In the genomic region with DNA sequence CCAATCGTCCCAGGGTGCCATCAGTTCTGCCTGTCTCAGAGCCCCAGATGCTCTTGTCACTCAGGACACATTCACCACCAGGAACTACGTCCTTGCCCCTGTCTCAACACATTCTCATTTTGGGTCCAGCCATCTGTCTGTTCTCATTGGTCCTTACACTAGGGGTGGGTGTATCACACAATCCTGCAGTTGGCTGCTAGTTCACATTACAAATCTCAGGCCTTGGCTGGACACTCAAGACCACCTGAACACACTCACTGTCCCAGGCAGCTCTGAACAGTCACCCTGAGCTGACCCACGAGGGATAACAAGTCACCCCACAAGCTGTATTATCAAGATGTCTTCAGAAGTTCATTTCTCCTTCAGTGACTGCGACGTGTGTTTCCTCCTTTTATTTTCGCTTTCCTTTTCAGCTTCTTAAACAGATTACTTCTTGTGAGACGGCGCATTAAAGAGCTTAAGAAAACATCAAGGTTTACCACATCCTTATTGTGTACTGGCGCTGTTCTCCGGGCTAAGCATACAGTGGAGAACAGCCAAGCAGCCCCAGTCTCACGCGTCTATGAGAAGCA, we compare ENCODE assay signal across 11 mouse cellular contexts. TPM values are rescaled to one million over a fixed set of nuclear protein-coding genes. Genes with fewer than 3 reads are reported as not detected.
DNase-seq lines count a peak whose midpoint lies in the region; ATAC-seq and TF ChIP-seq lines count a peak whose summit lies in the region.
"Had no signal": no experiment of that assay in that cellular context is flagged by ENCODE, and none has a peak within 500 bp of the region (broad histone marks: within the 10 kb centered on the region; RNA-seq: fewer than 3 reads in every experiment).

No protein-coding gene starts in this region.

- peak overlapping the region; percentile 4; the same call in 1 of the 2 replicates for H3K4me2 ChIP-seq in intestine, embryonic 16.5 days (ENCODE audit: low read depth, low read length)
- peak overlapping the region; percentile 62 for H3K4me2 ChIP-seq in myocyte (ENCODE audit: low read depth)
- H3K4me2 ChIP-seq: midbrain, embryonic 12.5 days had no signal

- TF ChIP-seq POLR2A in myocyte (IDR thresholded peaks at IDR 0.05; ENCODE audit: insufficient read length, low read depth), result no peak

- no peak overlapping the region for H3K9ac ChIP-seq in intestine, embryonic 16.5 days (ENCODE audit: low read depth, low read length)
- H3K9ac ChIP-seq: midbrain, embryonic 12.5 days had no signal

- H3K36me3 ChIP-seq in intestine, embryonic 16.5 days (ENCODE audit: control insufficient read depth, insufficient read depth, low read length), result no peaks in the 10 kb centered on the region
- H3K36me3 ChIP-seq in myocyte (ENCODE audit: control insufficient read depth, insufficient read depth), result no peaks in the 10 kb centered on the region
- H3K36me3 ChIP-seq: midbrain, embryonic 12.5 days had no signal

- intact Hi-C loops in gastrocnemius, postnatal 14 days (cut with DNase I; ENCODE audit: low total_unique reads), result no loop called here

- peak; percentile 44 for ATAC-seq in intestine, embryonic 16.5 days

- no peaks in the 10 kb centered on the region for H3K9me3 ChIP-seq in intestine, embryonic 16.5 days (ENCODE audit: control insufficient read depth, low read length)
- H3K9me3 ChIP-seq: midbrain, embryonic 12.5 days had no signal

- no peak overlapping the region for H3K27ac ChIP-seq in intestine, embryonic 16.5 days (ENCODE audit: low read length)
- H3K27ac ChIP-seq: midbrain, embryonic 12.5 days had no signal

- 40% methylated on average over 12 of the region's 12 CpGs for WGBS in intestine, embryonic 16.5 days

- no peaks in the 10 kb centered on the region for H3K79me2 ChIP-seq in myocyte (ENCODE audit: control insufficient read depth, insufficient read depth)

- no peaks in the 10 kb centered on the region for H3K4me1 ChIP-seq in intestine, embryonic 16.5 days (ENCODE audit: control insufficient read depth, insufficient read depth, low read length)
- H3K4me1 ChIP-seq: midbrain, embryonic 12.5 days had no signal

- peak; percentile 50 to 63 for DNase-seq in lung, adult 18-20 months
- no peak for DNase-seq in lung, postnatal 14 days
- no peak for DNase-seq in right cerebral cortex, postnatal 36 days (ENCODE audit: low spot score in 2 of 2)
- DNase-seq in layer of hippocampus, postnatal 36 days, result no peak
- DNase-seq in gastrocnemius, postnatal 14 days, result no peak
- DNase-seq in cerebellum, adult 11-12 months, result no peak
- DNase-seq: embryo, embryonic 11 days had no signal

- no peak overlapping the region for H3ac ChIP-seq in myocyte (ENCODE audit: control insufficient read depth, insufficient read length)

- no peak overlapping the region for H3K4me3 ChIP-seq in intestine, embryonic 16.5 days (ENCODE audit: low read length)
- H3K4me3 ChIP-seq in myocyte, result peak overlapping the region; percentile 4
- H3K4me3 ChIP-seq: midbrain, embryonic 12.5 days had no signal

- no peaks in the 10 kb centered on the region for H3K27me3 ChIP-seq in intestine, embryonic 16.5 days (replicated peaks; ENCODE audit: control insufficient read depth, insufficient read depth, low read length)
- no peaks in the 10 kb centered on the region for H3K27me3 ChIP-seq in myocyte (ENCODE audit: control insufficient read depth, insufficient read depth, insufficient read length)
- H3K27me3 ChIP-seq: midbrain, embryonic 12.5 days had no signal

TF ChIP-seq in myocyte, 11 proteins besides CTCF, POLR2A, EP300 and RAD21:
- peak in 2 of 3 experiments; percentile 88 to 93 for TF ChIP-seq MYOD1 (IDR thresholded peaks at IDR 0.05; ENCODE audit: control insufficient read depth in 1 of 3, insufficient read length in 2 of 3, low read depth in 2 of 3)
- TF ChIP-seq CEBPB (IDR thresholded peaks at IDR 0.05; ENCODE audit: insufficient read depth, poor library complexity, severe bottlenecking), result no peak

RNA-seq across cellular contexts. Expression of a gene that starts 17.7 kb away (rescaled TPM):
- 0.23 and 0.28 TPM in 2 replicates for polyA plus RNA-seq in intestine, embryonic 16.5 days (2015; fragmentation: Nextera tagmentation; extraction: Ambion mirVana)
- polyA plus RNA-seq in myocyte (2012; fragmentation: generic; extraction: Trizol), result not detected
- total RNA-seq in layer of hippocampus, postnatal 36 days (2021), result under 1 TPM in 1 of 2 experiments, not detected in 1; 0.20 TPM
- total RNA-seq in gastrocnemius, postnatal 14 days (2021), result not detected
- total RNA-seq: gastrocnemius, postnatal 36 days had no signal
- polyA plus RNA-seq: midbrain, embryonic 12.5 days had no signal

RNA-seq across cellular contexts. Expression of a gene that starts 22.8 kb away (rescaled TPM):
- polyA plus RNA-seq in intestine, embryonic 16.5 days (2015; fragmentation: Nextera tagmentation; extraction: Ambion mirVana), result 5.7 and 5.8 TPM in 2 replicates
- polyA plus RNA-seq in myocyte (2012; fragmentation: generic; extraction: Trizol), result 5.0 TPM
- 10 to 100 TPM; 69.8 to 72.7 TPM for total RNA-seq in layer of hippocampus, postnatal 36 days (2021)
- 10 to 100 TPM; 21.0 to 32.1 TPM for total RNA-seq in gastrocnemius, postnatal 14 days (2021)

Comparison
In these comparisons a context has a peak if more than half of its experiments do, and no peak if none do; other contexts are left out.
1. DNase-seq: peak in lung, adult 18-20 months (2 of 2); none in lung, postnatal 14 days (single experiment), right cerebral cortex, postnatal 36 days (0 of 2), layer of hippocampus, postnatal 36 days (0 of 2), gastrocnemius, postnatal 14 days (single experiment) and cerebellum, adult 11-12 months (single experiment).